Mouse (Mus musculus) adrenal gland, adult 18-20 months (tissue): ENCODE measurements at regions not wholly inside any gene's neighbourhood (a gene's known extent, or its start where the extent isn't known, plus 50 kb on each side); places are given as distances from the start of the nearest gene placed in this dataset.
"Not testable (repeated sequence)": the region's sequence is repeated elsewhere in the genome, so short reads cannot be mapped to it uniquely, and the experiment has no call there.

Experiments used
- DNase-seq, 2 experiments: peaks; one replicate each; pipeline ENCODE4 v3.0.0; 2021 to 2022; ENCODE audit warnings: low spot score in 2 of 2

DNA sequence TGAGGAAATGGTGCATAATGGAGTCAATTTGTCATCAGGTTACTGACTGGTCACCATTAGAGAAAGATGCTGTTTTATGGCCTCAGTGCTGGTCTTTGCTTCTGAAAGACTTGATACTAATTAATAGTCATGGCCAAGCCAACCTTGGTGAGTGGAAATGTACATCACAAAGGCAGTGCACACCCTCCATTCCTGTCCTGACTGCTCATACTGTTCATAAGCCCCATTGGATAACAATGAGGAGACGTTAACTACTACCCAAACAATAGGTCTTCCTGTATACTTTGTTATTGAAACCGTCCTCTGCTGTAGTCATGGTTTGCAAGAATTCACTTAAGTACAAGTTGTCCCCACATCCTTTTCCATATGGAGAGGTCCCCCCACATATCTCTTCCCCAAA is 605.8 kb upstream of the Slc35b3 start:
- no peak for DNase-seq

- no peak for DNase-seq
These were observed 577.2 kb upstream of the Slc35b3 start for GRCm38 (mm10) chr13:39537724-39538440.

GRCm38 (mm10) chr13:39526469-39526868 is 565.8 kb upstream of the Slc35b3 start:
- no peak for DNase-seq

DNA sequence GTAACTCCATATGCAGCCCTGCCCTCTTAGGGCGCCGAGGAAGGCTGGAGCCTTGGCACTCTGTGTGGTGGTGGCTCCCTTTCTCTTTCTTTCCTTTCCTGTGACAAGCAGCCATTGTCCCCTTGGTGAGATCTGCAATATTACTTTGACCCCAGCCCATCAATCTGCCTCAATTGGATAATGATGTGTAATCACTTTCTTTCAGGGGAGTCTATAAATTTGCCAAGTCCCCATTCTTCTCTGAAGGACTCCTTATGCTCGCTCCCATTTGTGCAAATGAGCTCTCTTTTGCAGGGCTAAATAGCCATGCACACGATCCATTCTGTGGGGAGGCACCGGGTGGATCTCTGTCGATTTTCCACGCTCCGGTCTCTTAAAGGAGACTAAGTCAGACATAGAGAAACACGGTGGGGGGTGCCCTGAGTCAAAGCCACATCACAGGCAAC is 563.2 kb upstream of the Slc35b3 start:
- no peak for DNase-seq

GRCm38 (mm10) chr13:39523246-39523850 is 562.7 kb upstream of the Slc35b3 start:
- DNase-seq: no peak

DNA sequence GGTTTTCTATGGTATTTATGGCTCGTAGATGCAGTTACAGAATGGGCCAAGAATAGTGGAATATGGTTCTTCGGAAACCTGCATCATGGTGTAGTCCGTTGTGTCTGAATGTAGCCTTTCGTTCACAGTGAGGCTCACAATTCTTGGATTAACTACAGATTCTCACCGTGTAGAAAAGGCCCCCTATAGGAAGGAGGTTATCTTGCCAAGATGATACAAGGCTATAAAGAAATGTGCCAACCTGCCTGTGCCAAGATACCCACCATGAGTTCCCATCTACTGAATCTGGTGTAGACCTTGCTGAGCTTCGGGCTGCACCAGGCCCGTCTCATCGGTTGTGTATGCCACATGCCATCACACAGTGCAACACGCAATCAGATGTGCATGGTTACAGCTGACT is 560.2 kb upstream of the Slc35b3 start:
- no peak for DNase-seq

DNA sequence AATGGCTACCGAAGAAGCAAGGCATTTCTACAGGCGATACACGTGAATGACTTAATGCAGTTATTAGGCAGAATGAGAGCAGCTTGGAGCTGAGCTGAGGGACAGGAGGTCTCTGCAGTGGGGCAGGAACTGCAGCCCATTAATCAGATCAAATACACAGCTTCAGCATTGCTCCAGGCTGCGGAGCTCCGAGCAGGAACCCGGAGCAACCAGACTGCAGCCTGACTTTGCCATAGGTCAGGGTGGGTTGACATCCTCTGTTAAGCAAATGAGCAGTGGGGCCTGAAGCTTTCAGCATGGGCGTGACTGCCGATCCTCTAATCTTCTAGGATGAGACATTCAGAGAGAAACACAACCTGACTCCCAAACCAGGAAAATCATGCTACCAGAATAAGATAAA is 555.4 kb upstream of the Slc35b3 start:
- DNase-seq: no peak

DNA sequence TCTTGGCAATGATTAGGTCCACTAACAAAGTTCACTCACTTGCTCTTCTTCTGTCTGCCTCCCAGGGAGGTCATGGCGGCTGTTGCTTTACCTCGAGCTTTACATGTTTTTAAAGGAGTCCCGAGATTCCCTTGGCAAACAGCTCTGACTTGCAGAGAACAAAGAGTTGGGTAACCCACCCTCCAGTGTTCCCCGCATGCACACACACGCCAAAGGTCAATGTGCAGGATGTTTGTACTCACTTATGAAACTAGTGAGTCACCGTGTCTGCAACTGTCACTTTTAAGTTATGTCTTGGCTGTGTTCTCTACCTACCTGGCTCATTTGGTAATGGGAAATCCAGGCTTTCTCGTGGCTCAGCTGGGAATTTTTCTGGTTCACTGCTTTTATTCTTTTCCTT is 529.1 kb upstream of the Slc35b3 start:
- no peak for DNase-seq

- no peak for DNase-seq
These were observed 511.9 kb upstream of the Slc35b3 start for GRCm38 (mm10) chr13:39472621-39473020.

DNA sequence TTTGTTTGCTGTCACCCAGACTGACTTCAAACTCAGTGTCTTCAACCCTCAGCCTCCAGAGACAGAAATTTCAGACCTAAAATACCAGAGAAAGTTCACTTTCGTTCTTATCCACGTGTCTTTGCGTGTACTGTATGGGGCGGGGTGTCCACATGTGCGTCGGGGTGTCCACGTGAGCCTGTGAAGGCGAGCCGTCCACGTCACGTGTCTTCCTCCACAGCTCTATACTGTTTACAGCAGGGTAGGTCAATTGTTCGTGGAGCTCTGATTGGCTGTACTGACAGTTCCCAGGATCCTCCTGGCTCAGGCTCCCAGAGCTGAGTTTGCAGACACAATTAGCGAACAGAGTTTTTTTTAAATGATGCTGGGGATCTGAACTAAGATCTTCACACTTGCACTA is 481.1 kb upstream of the Slc35b3 start:
- DNase-seq: no peak

- DNase-seq: peak; percentile 35 to 50
These were observed 480.2 kb upstream of the Slc35b3 start for GRCm38 (mm10) chr13:39440907-39441306.

DNA sequence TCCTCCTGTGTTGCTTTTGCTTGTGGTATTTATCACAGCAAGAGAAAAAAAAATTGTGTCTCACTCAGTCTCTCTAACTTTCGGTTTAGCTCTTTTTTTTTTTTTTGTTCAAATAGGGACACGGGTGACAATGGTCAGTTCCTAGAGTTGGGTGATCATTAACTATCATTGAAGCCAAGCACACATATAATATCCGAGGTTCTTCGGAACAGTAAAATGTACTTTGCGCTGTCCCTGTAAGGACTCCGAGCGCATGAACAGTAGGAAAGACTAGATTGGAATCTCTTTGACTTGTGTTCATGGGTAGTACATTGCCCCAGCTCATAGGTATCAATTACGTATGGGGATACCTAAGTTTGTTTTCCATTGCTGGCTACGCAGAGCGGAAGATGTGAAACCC is 479.7 kb upstream of the Slc35b3 start:
- DNase-seq: no peak

DNA sequence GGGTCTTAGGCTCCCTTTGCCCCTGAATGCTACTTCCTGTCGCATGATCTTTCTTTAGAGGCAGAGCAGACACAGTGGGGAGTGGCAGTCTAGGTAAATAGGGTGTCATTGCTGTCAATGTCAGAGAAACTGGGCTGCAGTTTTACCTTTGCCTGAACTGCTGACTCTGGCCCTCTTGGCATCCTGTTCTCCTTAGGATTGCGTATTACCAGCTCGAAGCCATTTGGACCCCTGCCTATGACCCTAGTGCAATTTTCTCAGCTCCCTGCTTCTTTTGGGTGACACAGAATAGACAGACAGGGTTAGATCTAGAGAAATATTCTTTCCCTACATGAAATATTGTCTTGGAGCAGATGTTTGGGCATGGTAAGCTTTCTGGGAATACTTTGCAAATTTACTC is 467.3 kb upstream of the Slc35b3 start:
- no peak for DNase-seq

DNA sequence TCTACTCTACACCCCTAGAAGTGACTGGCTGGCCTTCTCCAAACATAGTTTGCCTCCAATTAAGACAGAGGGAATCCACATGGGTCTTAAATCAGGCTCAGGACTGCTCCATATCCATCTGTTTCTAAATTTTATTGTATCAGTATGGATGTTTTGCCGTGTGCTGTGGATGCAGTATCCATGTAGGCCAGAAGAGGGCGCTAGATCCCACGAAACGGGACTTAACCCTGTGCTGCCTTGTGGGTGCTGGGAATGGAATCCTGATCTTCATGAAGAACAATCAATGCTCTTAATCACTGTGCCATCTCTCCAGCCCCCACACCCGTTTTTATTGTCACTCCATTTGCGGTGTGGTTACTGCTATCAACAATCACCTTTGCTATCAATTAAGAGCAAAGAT is 465.3 kb upstream of the Slc35b3 start:
- no peak for DNase-seq

- no peak for DNase-seq
These were observed 457.5 kb upstream of the Slc35b3 start for GRCm38 (mm10) chr13:39418127-39418526.

DNA sequence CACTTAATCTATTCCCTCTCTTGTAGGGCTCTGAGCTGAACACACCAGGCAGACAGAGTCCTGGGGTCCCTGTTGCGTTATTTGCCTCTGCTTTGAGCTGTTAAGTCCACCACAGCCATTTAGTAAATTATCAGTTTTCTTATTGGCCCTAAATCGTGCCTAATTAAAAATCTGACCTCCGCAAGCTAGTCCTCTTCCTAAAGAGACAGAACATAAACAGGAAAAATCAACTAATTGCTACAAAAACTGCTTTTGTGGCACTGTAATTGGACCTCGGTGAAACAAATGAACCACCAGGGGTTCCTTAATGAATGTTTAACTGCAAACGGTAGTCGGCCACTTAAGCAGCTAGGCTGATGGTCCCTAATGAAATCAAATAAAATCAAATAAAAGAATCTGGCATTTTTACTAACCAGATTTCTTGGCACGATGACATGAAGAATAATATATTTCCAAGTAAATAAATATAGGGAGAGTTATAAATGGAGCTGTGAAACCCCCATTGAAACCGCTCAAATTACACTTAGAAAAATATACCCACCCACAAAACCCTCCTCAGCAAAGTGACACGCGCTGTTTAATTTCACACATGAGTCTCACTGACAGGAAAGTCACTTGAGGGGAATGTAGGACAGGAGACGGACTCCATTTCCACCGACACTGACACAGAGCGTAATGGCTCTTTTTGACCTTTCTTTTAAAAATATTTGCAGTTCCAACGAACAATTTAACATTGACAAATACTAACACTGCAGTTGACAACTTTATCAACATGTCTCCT is 451.0 kb upstream of the Slc35b3 start:
- DNase-seq: no peak

- no peak for DNase-seq
These were observed 431.9 kb upstream of the Slc35b3 start for GRCm38 (mm10) chr13:39392589-39392988.

DNA sequence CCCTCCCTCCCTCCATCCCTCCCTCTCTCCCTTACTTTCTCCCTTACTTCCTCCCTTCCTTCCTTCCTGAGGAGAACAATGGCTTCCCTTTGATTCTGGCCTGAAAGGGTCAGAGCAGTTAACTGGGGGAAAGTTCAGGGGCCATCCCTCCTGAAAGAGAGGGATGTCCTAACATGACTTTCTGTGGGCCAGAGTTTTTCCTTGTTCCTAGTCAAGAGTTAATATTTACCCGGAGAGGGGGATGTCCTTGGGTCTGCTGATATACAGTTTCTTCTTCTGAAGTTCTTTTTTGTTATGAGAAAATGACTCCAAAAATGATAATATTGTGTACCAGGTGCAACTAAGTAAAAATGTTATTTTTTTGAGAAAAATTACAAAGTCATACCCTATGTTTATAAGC is 431.5 kb upstream of the Slc35b3 start:
- DNase-seq: not testable (repeated sequence)

DNA sequence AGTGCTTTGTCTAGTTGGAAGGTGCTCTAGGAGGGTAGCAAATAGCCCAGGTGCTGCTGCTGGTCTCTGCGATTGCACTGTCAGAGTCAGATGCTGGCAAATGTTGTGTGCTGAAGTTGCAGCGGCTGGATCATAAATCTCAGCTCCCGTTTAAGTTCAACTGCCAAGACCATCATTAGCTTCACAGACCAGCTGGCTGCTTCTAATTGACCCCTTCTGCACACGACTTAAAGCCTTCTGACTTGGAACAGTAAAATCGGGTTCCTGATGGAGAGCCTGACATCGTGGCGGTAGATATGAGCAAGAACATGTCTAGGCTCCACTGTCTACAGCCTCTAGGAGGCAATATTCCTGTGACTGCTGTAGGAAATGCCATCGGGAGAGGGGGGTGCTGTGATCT is 416.0 kb upstream of the Slc35b3 start:
- DNase-seq: no peak

DNA sequence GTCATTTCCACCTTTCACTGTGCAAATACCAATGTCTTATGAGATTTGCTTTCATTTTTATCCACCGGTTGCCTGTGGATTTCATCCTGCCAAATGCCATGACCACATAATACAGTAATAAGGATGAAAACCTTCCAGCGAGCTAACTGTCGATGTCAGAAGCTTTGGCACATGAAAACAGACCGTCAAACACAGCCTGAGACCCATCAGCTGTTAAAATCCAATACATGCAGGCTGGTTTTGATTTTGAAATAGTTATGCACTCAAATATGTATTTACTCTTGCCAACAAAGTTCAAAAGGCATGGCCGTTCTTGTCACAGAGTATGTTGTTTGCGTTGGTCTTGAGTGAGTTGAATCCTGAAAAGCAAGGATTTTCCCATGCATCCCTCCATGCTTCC is 415.6 kb upstream of the Slc35b3 start:
- no peak for DNase-seq

- no peak for DNase-seq
These were observed 411.9 kb upstream of the Slc35b3 start for GRCm38 (mm10) chr13:39372565-39372964.

DNA sequence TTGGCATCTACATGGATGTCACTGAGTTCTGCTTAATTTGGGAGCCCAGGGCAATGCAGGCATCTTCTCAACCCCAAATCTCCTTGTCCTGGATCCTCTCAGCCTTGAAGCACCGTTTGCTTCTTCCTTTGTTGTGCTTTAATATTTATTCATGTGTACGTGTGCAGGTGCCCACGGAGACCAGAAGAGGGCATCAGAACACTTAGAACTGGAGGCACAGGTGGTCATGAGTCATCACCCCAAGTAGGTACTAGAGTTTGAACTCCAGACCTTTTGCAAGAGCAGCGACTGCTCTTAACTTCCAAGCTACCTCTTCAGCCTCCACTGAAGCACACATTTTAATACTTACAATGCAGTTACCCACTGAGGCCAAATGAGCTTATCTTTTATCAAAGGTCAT is 403.0 kb upstream of the Slc35b3 start:
- no peak for DNase-seq
